Mouse (Mus musculus) adrenal gland (tissue): ENCODE measurements around the gene Fbln1.

Experiments
- intact Hi-C: fragments of 180-260 bp; cut with DNase I; formaldehyde crosslinking; loops from one replicate; pipeline ENCODE4 v1.15.1; 2025
- long read RNA-seq, 2 experiments: library from polyadenylated mRNA; unstranded; transcript quantifications; one replicate each; pipeline ENCODE4 v2.0.0; 2020; ENCODE audit warnings: borderline replicate concordance in 1 of 2; ENCODE audit not compliant: insufficient replicate concordance in 1 of 2

The Fbln1 gene
- long read RNA-seq, experiment 1, transcript Fbln1-201 (17 exons, 3,659 nt): minor isoform, 5 of 15 reads
- long read RNA-seq, experiment 1, transcript Fbln1-202 (15 exons, 2,273 nt): major isoform, 7 of 15 reads
- long read RNA-seq, experiment 1, partial matches to known transcripts: 2 of 15 reads
- long read RNA-seq, experiment 1, other reads (novel, unspliced or antisense): 1 of 15 reads
- long read RNA-seq, experiment 2, transcript Fbln1-202 (15 exons, 2,273 nt): major isoform, 6 of 18 reads
- long read RNA-seq, experiment 2, transcript Fbln1-201 (17 exons, 3,659 nt): minor isoform, 5 of 18 reads
- long read RNA-seq, experiment 2, partial matches to known transcripts: 5 of 18 reads
- long read RNA-seq, experiment 2, other reads (novel, unspliced or antisense): 2 of 18 reads

DNA sequence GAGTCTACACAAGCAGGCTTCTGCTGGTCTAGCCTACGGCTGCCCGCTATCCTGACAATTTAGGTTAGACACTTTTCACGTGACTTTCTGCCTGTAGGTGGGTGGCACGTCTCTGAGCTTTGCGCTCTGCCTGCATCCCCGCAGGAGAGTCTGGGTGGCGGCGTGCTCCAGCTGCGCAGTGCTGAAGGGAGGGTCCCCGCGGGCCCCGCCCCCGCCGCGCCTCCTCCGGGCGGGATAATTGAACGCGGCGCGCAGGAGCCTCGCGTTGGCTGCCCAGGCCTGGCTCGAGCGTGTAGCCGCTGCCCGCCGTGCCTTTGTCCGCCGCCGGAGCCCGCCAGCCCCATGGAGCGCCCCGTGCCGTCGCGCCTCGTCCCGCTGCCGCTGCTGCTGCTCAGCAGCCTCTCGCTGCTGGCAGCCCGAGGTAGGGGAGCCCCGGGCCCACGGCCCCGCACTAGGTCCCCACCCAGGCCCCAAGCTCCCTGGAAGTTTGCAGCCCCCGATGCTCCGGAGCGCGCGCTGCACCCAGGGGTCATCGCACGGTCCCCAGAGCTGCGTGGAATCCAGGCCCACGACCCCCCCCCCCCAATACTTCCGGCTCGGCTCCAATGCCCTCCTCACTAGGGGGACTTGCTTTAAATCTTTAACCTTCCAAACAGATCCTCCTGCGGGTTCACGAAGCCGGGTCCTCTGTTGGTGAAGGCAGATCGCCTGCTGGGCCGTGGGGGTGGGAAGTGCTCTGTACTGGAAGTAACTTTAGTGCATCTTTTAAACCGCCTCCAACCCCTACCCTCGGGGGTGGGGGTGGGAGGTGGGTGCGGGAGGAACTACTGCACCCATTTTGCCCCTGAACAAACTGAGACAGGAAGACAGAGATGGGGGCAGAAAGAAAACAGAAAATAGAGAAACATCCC, at the start of gene Fbln1:
TSS of gene Fbln1 (plus strand) at position 158 of the 911 bp plus-strand sequence.
- intact Hi-C loops: no loop called here

- intact Hi-C loops: no loop called here
These were observed 49.6 kb upstream of the Fbln1 start for GRCm38 (mm10) chr15:85156198-85156597.

GRCm38 (mm10) chr15:85161416-85161815, 44.3 kb upstream of the Fbln1 start:
- intact Hi-C loops: no loop called here

GRCm38 (mm10) chr15:85162693-85163663, 42.8 kb upstream of the Fbln1 start:
- intact Hi-C loops: no loop called here

DNA sequence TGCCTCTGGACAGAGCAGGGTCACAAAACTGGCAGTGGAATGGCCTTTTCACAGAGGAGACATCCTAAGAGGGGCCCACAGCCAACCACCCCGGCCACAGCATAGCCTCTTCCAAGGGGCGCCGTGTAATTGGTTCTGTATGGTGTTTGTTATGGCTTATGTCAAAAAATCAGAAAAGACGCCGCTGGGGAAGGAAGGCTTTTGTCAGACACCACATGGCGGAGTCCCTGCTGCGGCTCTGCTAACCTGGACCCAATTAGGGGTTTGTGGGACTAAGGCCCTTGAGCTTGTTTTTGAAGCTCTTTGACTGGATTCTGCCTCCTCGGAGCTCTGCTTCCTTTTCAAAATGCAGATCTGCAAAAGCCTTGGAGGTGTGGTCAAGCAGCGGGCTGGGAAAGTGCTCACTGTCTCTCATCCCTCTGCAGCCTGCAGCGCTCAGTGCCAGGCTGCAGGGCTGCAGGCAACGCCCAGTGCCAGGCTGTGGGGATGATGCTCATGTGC, 39.3 kb upstream of the Fbln1 start:
- intact Hi-C loops: no loop called here

GRCm38 (mm10) chr15:85167086-85167679, 38.6 kb upstream of the Fbln1 start:
- intact Hi-C loops: no loop called here

DNA sequence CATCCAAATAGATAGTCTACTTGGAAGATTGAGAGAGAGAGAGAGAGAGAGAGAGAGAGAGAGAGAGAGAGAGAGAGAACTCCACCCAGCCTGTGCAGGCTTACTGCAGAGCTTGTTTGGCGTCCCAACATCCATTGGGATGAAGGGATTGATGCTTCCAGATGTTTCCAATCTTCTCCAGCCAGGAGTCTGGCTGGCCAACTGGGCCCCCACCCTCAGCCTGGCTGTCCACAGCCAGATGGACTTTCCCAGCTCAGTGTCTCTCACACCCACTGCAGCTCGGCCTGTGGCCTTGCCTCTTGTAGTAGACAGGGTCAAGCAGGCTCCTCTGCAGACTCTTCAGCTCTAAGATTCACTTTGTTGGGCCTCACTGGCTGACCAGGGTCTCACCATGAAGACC, 33.7 kb upstream of the Fbln1 start:
- intact Hi-C loops: no loop called here

GRCm38 (mm10) chr15:85173425-85173824, 32.3 kb upstream of the Fbln1 start:
- intact Hi-C loops: no loop called here

- intact Hi-C loops: no loop called here
These were observed 31.7 kb upstream of the Fbln1 start for GRCm38 (mm10) chr15:85174060-85174459.

DNA sequence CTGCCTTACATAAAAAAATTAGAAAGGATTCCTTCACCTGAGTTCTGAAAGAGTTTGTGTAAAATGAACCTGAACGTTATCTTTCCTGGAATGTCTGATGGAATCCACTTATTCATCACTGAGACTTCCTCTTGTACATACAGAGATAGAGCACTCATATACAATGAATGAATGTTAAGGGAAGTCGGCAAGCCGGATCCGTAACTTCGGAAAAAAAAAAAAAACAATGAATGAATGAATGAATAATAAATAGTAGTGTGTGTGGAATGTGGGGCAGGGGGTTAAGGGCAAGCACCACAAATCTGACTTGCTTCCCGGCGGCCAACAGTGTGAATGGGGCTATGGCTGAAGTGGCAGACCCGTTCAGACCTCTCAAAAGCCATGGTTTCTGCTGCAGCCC, 28.2 kb upstream of the Fbln1 start:
- intact Hi-C loops: no loop called here

- intact Hi-C loops: no loop called here
These were observed 27.6 kb upstream of the Fbln1 start for GRCm38 (mm10) chr15:85178172-85178571.

GRCm38 (mm10) chr15:85179528-85180180, 26.1 kb upstream of the Fbln1 start:
- intact Hi-C loops: no loop called here

GRCm38 (mm10) chr15:85180368-85180767, 25.4 kb upstream of the Fbln1 start:
- intact Hi-C loops: no loop called here

DNA sequence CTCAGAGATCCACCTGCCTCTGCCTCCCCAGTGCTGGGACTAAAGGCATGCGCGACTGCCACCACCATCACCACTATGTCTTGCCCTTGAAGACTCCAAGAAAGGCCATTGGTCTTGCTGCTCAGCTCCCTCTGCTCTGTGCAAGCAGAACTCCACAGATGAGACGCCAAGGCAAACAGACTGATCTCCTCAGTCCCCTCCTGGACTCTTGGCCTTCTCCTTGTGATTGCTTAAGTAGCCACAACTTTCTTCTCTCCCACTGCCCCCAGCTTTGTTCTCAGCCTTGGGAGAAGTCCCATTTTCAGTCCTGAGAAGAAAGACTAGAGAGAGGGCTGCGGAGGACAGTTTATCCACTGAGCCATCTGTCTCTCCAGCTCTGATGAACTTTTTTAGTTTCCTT, 23.7 kb upstream of the Fbln1 start:
- intact Hi-C loops: no loop called here

DNA sequence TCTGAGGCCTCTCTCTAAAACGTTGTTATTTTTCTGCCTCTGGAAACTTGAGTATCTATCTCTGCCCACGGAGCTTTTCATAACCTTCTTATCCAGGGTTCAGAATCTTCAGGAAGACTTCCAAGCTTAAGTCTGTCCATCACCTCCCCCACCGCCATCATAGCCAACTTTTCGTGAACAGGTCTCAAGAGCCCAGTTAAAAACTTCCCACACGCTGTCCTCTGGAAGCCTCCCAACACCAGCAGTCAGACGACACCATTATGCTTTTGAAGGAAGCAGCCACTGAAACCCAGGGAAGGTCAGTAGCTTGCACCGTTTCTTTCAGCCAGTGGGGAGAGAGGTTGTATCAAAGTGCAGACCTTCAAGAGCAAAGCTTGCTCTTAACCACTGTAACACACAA, 18.8 kb upstream of the Fbln1 start:
- intact Hi-C loops: no loop called here

DNA sequence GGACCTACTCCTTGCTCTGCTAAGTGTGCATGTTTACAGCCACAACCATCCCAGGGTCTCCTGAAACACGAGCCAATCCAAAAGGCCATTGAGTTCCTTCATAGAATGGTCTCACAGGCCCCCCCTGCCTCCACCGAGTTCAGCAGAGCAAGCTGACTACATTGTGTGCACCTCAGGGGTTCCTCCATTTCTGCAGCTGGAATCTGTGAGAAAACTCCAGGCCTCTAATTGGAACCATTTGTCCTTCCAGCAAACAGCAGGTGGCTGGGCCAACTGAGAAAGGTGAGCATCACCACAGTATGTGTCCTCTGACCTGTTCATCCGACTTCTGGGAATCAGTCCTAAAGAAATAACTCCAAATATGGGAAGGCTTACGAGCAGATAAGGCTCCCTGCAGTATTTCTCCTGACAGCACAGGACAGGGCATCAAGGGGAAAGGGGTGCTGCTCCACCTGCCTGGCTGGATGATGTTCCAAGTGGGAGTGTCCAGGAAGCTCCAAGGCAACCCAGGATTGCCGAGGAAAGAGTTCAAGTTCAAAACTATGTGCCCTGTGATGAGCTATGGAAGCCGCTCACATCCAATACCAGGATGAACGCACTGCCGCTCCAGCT, 17.5 kb upstream of the Fbln1 start:
- intact Hi-C loops: no loop called here

DNA sequence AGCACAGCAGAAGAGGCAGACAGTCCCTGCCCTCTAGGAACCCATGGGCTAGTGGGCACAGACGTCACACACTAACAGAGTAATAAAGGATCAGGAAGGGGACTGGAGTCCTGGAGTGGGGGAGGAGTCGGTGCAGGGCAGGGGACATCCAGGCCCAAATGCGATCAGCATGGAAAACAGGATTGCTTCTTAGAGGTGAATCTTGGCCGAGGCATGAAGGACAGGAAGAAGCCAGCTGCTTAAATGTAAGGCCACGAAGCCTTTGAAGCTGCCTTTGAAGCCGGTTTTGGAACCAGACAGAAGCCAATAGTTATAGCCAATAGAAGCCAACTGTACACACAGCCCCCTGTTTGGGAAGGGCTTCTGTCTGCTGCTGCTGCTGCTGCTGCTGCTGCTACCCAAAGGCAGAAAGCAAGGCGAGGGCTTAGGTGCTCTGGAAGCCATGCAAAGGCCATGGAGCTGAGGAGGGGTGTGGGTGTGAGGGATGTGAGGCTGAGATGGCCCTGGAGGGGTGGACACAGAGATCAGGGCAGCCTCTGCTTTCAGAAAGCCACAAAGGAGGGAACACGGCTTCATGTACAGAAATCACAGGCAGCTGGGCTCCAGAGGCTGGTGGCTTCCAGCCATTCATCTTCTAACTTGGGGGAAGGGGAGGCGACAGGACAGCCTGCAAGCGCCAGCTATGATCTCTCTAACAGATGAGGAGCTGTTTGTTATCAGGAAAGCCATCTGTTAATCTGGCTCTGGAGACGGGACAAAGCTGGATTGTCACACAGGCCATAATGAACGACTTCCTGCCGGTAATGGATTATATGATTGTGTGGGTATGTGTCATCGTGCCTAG, 5.1 kb upstream of the Fbln1 start:
- intact Hi-C loops: no loop called here

GRCm38 (mm10) chr15:85202199-85202598, 3.5 kb upstream of the Fbln1 start:
- intact Hi-C loops: no loop called here

DNA sequence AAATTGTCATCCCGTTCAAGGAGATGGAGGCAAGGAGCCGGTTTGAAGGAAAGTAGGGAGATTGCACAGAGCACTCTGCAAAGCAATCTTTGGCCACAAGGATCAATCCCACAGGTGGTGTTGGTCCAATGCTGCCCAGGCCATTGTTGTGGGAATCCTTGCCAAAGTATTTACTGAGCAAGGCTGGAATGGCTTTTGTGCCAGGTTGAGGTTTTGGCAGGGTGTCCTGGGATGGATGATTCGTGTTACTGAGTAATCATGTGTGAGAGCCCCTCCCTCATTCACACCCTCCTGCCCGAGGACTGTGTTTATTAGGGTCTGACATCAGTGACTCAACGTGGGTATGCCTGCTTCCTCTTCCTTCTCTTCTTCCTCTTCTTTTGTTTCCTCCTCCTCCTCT, 3.0 kb upstream of the Fbln1 start:
- intact Hi-C loops: no loop called here
